Mouse (Mus musculus) stomach, adult 2 months (tissue): Measurements from ENCODE around the gene Rev1. TPM values are rescaled to one million over a fixed set of nuclear protein-coding genes. Genes with fewer than 3 reads are reported as not detected.

Source experiments
- polyA plus RNA-seq: library from polyadenylated mRNA; depleted of rRNA; stranded (reverse); fragments of >200 nt; gene quantifications from 2 replicates; pipeline ENCODE4 v1.2.3, GENCODE M21; 2012; rRNA removed

Gene Rev1
- 0.91 and 1.5 TPM in 2 replicates for polyA plus RNA-seq

GRCm38 (mm10) chr1:38129501-38130267 lies at the start of gene Rev1:
Gene Rev1, minus strand, starts transcription at chr1:38129801.

Other genes with a start within 250 kb of the Rev1 start
- 1.2 TPM in 2 replicates for gene Mitd1, start 239.4 kb downstream of the Rev1 start, polyA plus RNA-seq
- 15.6 and 21.5 TPM in 2 replicates for gene Mrpl30, start 239.3 kb downstream of the Rev1 start, polyA plus RNA-seq
- gene Lyg2, start 213.3 kb downstream of the Rev1 start, polyA plus RNA-seq, result not detected in 2 replicates
- gene Lyg1, start 172.0 kb downstream of the Rev1 start, polyA plus RNA-seq, result 1.8 and 16.3 TPM in 2 replicates
- gene Txndc9, start 131.9 kb downstream of the Rev1 start, polyA plus RNA-seq, result 0.83 and 1.5 TPM in 2 replicates
- gene Eif5b, start 131.8 kb downstream of the Rev1 start, polyA plus RNA-seq, result 0.32 and 0.66 TPM in 2 replicates